Mouse (Mus musculus): ENCODE data around the gene H2al1e.
"Not testable (repeated sequence)": the region's sequence is repeated elsewhere in the genome, so short reads cannot be mapped to it uniquely, and the experiment has no call there.

Gene H2al1e

GRCm38 (mm10) chrX:11311634-11312033 lies at the start of gene H2al1e:
TSS of gene H2al1e (plus strand) at chrX:11311934.
- DNase-seq (ENCODE audit: low spot score), result not testable (repeated sequence)

- no peak for DNase-seq (ENCODE audit: low spot score)
Measured at GRCm38 (mm10) chrX:11264918-11265317, 46.8 kb upstream of the H2al1e start.

DNA sequence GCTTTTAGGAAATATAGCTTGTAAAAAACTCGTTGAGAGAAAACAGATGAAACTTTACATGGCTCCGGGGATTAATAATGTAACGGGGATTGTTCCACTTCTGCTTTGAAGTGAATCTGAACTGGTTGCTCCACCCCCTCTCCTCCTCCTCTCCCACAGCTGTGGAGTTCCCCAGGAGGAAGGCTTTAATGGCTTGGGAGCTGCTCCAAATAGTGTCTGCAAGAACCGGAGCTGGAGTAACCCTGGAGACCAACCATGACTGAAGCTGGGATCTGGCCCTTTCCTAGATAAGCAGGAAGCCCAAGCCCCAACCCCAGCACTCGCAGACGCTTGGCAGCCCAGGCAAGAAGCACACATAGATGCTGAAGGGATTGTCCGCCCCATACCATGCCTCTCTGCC lies 43.9 kb upstream of the H2al1e start:
- no peak for DNase-seq (ENCODE audit: low spot score)

- no peak for DNase-seq (ENCODE audit: low spot score)
Measured at GRCm38 (mm10) chrX:11269074-11269473, 42.7 kb upstream of the H2al1e start.

DNA sequence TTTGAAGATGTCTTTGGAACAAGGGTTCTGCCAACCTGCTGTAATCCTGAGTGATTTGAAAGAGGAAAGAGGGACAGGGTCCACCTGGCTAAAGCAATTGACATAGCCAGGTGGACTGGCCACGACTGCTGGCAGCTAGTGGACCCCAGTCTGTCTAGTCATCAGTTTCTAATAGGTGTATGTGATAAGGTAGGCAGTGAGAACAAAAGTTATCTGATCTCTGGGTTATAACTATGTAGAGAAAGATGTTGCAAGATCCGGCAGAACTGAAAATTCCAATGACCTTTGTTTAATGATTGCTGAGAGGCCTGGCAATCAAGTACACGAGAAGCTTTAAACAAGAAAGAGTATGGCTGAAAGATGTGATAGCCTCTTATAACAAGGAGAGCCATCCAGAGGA lies 38.5 kb upstream of the H2al1e start:
- no peak for DNase-seq (ENCODE audit: low spot score)

- no peak for DNase-seq (ENCODE audit: low spot score)
Measured at GRCm38 (mm10) chrX:11277083-11277482, 34.7 kb upstream of the H2al1e start.

DNA sequence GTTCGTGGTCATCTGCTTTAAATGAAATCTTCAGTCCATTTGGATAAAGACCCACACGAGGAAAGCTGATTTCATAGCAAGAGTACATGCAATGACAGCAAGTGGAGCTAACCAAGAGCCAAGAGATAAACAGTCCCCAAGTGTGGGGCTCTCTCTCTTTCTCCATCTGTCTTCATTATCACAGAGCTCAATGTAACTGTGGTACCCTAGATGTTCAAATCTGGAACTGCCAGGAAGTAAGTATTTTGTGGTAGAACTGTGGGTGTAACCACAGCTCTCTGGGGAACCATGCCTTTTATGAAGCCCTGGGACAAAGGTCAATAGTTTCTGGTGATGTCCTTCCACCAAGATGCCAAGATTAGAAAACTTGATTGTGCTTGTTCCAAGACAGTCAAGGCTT lies 31.0 kb upstream of the H2al1e start:
- no peak for DNase-seq (ENCODE audit: low spot score)

DNA sequence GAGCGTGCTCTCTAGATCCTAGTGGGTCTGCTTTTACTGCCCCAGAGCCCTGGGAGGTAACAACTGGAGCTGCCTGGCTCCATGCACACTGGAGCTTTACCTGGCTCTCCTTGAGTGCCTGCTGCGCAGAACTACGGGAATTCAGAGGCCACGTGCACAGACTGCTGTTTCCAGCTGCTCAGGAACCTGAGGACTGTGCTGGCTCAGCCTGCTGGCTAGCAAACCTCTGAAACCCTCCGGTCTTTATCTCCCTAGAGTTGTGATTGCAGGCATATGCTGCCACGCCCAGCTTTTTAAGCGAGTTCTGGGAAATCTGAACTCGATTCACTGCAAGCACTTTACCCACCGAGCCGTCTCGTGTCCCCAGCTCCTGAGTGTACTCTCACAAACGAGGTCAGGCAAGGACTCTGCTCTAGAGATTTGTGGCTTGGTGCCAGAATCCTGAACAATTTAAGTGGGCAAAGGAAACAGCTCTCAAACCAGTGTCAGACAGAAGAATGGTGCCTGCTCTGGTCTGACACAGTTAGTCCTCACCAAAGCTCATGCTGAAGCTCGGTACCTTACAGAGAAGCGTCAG lies 23.3 kb upstream of the H2al1e start:
- DNase-seq (ENCODE audit: low spot score), result no peak

DNA sequence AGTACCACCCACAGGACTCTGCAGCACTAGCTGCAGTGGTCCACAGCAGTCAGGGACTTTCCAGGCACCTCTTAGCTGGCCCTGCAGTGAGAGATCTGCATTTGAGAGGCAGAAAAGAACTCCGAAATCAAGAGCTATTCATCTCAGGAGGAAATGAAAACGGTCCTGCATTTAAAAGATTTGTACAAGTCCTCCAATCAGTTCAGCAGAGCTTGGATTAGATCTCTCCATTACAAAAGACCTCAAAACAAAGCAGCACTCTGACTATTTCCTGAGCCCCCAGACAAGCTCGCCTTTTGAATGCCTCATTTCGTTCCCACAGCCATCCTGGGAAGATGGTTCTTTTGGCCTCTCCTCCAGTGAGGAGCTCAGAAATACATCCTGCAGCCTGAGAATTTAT lies 22.5 kb upstream of the H2al1e start:
- no peak for DNase-seq (ENCODE audit: low spot score)

DNA sequence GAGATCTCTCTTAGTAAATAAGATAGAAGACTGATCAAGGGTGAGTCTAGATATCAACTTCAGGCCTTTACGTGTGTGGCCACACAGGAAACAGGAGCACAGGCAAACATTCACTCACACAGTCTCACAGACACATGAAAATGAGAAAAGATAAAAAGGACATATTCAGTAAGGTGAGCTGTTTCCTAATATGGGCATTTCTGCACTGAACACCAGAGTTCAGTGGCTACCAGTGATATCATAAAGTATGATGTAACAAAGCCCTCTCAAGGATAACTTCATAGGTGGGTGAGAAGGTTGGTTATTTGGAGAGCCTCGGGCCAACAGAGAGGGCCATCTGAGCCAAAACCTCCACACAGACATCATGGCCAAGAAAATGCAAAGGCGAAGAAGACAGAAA lies 12.8 kb upstream of the H2al1e start, which contains the start of gene H2al1a:
H2al1a (plus strand) TSS at position 301 of the 400 bp plus-strand sequence.
- DNase-seq (ENCODE audit: low spot score), result not testable (repeated sequence)

GRCm38 (mm10) chrX:11302132-11302531 lies 9.6 kb upstream of the H2al1e start, which contains the start of gene H2al1b:
TSS of gene H2al1b (plus strand) at chrX:11302432.
- DNase-seq (ENCODE audit: low spot score), result not testable (repeated sequence)

- not testable (repeated sequence) for DNase-seq (ENCODE audit: low spot score)
Measured at GRCm38 (mm10) chrX:11305355-11305754, 6.4 kb upstream of the H2al1e start, which contains the start of gene H2al1c. TSS of gene H2al1c (plus strand) at chrX:11305655.

GRCm38 (mm10) chrX:11308524-11308923 lies 3.2 kb upstream of the H2al1e start, which contains the start of gene H2al1d:
TSS of gene H2al1d (plus strand) at chrX:11308824.
- not testable (repeated sequence) for DNase-seq (ENCODE audit: low spot score)

DNA sequence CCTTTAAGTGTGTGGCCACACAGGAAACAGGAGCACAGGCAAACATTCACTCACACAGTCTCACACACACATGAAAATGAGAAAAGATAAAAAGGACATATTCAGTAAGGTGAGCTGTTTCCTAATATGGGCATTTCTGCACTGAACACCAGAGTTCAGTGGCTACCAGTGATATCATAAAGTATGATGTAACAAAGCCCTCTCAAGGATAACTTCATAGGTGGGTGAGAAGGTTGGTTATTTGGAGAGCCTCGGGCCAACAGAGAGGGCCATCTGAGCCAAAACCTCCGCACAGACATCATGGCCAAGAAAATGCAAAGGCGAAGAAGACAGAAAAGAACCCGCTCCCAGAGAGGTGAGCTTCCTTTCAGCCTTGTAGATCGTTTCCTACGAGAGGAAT lies 3.1 kb downstream of the H2al1e start, which contains the start of gene H2al1f:
H2al1f (plus strand) TSS at position 301 of the 400 bp plus-strand sequence.
- not testable (repeated sequence) for DNase-seq (ENCODE audit: low spot score)

DNA sequence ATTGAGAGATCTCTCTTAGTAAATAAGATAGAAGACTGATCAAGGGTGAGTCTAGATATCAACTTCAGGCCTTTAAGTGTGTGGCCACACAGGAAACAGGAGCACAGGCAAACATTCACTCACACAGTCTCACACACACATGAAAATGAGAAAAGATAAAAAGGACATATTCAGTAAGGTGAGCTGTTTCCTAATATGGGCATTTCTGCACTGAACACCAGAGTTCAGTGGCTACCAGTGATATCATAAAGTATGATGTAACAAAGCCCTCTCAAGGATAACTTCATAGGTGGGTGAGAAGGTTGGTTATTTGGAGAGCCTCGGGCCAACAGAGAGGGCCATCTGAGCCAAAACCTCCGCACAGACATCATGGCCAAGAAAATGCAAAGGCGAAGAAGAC lies 6.2 kb downstream of the H2al1e start, which contains the start of gene H2al1g:
H2al1g (plus strand) TSS at position 301 of the 400 bp plus-strand sequence.
- DNase-seq (ENCODE audit: low spot score), result not testable (repeated sequence)

DNA sequence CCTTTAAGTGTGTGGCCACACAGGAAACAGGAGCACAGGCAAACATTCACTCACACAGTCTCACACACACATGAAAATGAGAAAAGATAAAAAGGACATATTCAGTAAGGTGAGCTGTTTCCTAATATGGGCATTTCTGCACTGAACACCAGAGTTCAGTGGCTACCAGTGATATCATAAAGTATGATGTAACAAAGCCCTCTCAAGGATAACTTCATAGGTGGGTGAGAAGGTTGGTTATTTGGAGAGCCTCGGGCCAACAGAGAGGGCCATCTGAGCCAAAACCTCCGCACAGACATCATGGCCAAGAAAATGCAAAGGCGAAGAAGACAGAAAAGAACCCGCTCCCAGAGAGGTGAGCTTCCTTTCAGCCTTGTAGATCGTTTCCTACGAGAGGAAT lies 9.5 kb downstream of the H2al1e start, which contains the start of gene H2al1h:
H2al1h (plus strand) TSS at position 301 of the 400 bp plus-strand sequence.
- not testable (repeated sequence) for DNase-seq (ENCODE audit: low spot score)

DNA sequence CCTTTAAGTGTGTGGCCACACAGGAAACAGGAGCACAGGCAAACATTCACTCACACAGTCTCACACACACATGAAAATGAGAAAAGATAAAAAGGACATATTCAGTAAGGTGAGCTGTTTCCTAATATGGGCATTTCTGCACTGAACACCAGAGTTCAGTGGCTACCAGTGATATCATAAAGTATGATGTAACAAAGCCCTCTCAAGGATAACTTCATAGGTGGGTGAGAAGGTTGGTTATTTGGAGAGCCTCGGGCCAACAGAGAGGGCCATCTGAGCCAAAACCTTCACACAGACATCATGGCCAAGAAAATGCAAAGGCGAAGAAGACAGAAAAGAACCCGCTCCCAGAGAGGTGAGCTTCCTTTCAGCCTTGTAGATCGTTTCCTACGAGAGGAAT lies 12.6 kb downstream of the H2al1e start, which contains the start of gene H2al1i:
H2al1i (plus strand) TSS at position 301 of the 400 bp plus-strand sequence.
- DNase-seq (ENCODE audit: low spot score), result not testable (repeated sequence)

DNA sequence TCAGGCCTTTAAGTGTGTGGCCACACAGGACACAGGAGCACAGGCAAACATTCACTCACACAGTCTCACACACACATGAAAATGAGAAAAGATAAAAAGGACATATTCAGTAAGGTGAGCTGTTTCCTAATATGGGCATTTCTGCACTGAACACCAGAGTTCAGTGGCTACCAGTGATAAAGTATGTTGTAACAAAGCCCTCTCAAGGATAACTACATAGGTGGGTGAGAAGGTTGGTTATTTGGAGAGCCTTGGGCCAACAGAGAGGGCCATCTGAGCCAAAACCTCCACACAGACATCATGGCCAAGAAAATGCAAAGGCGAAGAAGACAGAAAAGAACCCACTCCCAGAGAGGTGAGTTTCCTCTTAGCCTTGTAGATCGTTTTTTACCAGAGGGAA lies 15.8 kb downstream of the H2al1e start, which contains the start of gene H2al1j:
H2al1j (plus strand) TSS at position 301 of the 400 bp plus-strand sequence.
- not testable (repeated sequence) for DNase-seq (ENCODE audit: low spot score)

DNA sequence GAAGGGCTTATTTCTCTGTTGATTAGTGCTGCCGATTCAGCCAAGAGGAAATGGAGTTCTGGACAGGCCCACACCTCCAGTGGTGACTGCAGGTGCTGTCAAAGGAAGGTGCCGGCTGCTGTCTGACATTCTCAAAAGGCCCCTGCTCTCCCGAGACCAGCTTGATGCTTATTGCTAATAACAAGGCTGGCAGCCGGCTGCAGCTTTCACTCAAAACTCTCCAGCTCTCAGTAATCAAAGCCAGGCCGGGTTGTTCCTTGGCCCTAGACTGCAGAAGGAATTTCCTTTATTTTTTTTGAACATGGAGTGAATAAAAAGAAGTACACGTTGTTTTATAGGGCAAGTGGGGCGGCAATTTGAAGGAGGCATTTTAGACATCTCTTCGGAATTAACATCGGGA lies 34.0 kb downstream of the H2al1e start:
- DNase-seq (ENCODE audit: low spot score), result no peak

DNA sequence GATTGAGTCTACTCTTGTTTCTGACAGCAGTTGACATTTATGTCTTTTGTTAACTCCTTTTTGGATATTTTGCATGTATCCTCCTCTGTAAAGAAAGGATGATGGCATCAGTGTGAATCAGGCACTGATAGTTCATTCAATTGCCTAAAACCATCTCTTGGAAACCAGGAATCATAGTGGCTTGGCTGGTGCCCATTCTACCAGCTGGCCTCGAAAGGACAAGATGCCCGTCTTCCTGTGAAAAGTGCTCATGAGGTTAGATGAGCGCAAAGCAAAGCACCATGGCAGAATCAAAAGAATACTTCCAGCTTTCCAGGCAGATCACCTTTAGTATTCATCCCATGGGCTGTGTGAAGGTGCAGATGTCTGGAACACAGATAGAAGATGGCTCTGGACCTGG lies 35.0 kb downstream of the H2al1e start:
- no peak for DNase-seq (ENCODE audit: low spot score)

- no peak for DNase-seq (ENCODE audit: low spot score)
Measured at GRCm38 (mm10) chrX:11360823-11361222, 49.1 kb downstream of the H2al1e start.

DNA sequence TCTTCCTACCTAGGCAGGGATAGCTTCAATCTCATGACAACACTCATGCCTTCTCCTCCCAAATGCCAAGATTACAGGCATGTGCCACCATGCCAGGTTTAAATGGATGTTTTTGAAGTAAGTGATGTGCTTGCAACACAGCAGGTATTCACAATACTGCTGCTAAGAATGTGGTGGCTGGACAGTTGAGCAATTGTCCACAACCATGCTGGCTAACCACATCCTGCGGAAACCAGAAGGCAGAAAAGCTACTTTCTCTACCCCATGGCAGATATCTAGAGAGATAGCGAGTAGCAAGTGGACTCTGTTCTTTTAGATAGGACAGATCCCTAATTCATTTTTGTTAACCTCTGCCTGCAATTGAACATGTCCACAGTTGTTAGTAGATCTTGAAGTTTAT lies 49.5 kb downstream of the H2al1e start:
- DNase-seq (ENCODE audit: low spot score), result no peak

Data from c-Kit-positive CD71-positive TER-119-positive erythroid progenitor cells, embryonic 14.5 days (primary cell).